Mouse (Mus musculus) cerebellum, adult 9-11 months (tissue): ENCODE data around the gene Faap20.

Experiments
- DNase-seq: peaks from one replicate; pipeline ENCODE4 v3.0.0; 2022

Faap20 gene

GRCm38 (mm10) chr4:155249648-155250351 is at the start of gene Faap20:
Gene Faap20 (plus strand): TSS chr4:155249802.
- DNase-seq = peak; percentile 91

GRCm38 (mm10) chr4:155200861-155201390 is 48.7 kb upstream of the Faap20 start:
- DNase-seq = no peak

- DNase-seq = no peak
Observed at GRCm38 (mm10) chr4:155201764-155202163, 47.8 kb upstream of the Faap20 start.

- no peak for DNase-seq
Observed at GRCm38 (mm10) chr4:155205919-155206318, 43.7 kb upstream of the Faap20 start.

- DNase-seq = no peak
Observed at GRCm38 (mm10) chr4:155206498-155206897, 43.1 kb upstream of the Faap20 start.

GRCm38 (mm10) chr4:155207841-155208240 is 41.8 kb upstream of the Faap20 start:
- DNase-seq = no peak

GRCm38 (mm10) chr4:155208613-155209012 is 41.0 kb upstream of the Faap20 start:
- DNase-seq = peak; percentile 47

GRCm38 (mm10) chr4:155209079-155209478 is 40.5 kb upstream of the Faap20 start:
- DNase-seq = no peak

- DNase-seq = no peak
Observed at GRCm38 (mm10) chr4:155209494-155209893, 40.1 kb upstream of the Faap20 start.

- DNase-seq = peak; percentile 83
Observed at GRCm38 (mm10) chr4:155213052-155213751, 36.4 kb upstream of the Faap20 start.

GRCm38 (mm10) chr4:155213752-155214054 is 35.9 kb upstream of the Faap20 start:
- DNase-seq = no peak

- no peak for DNase-seq
Observed at GRCm38 (mm10) chr4:155214188-155214587, 35.4 kb upstream of the Faap20 start.

GRCm38 (mm10) chr4:155214793-155215192 is 34.8 kb upstream of the Faap20 start:
- DNase-seq = no peak

- DNase-seq = no peak
Observed at GRCm38 (mm10) chr4:155215203-155215602, 34.4 kb upstream of the Faap20 start.

- DNase-seq = peak; percentile 53
Observed at GRCm38 (mm10) chr4:155215773-155216630, 33.6 kb upstream of the Faap20 start.

- peak; percentile 60 for DNase-seq
Observed at GRCm38 (mm10) chr4:155217241-155218103, 32.1 kb upstream of the Faap20 start.

- DNase-seq = no peak
Observed at GRCm38 (mm10) chr4:155218104-155218732, 31.4 kb upstream of the Faap20 start.

- peak; percentile 55 for DNase-seq
Observed at GRCm38 (mm10) chr4:155219271-155220212, 30.1 kb upstream of the Faap20 start.

- peak; percentile 65 for DNase-seq
Observed at GRCm38 (mm10) chr4:155220213-155221100, 29.1 kb upstream of the Faap20 start.

- no peak for DNase-seq
Observed at GRCm38 (mm10) chr4:155221106-155221505, 28.5 kb upstream of the Faap20 start.
